Mouse (Mus musculus) ovary, postnatal 14 days (tissue): ENCODE data around the gene Shc1.
"Not testable (repeated sequence)": the region's sequence is repeated elsewhere in the genome, so short reads cannot be mapped to it uniquely, and the experiment has no call there.

Source experiments
- DNase-seq: peaks from one replicate; pipeline ENCODE4 v3.0.0; 2022; ENCODE audit warnings: low spot score

Gene Shc1

GRCm38 (mm10) chr3:89418861-89419250 lies 613 bp downstream of the Shc1 start:
- peak; percentile 65 for DNase-seq

GRCm38 (mm10) chr3:89419571-89419970 lies 1.3 kb downstream of the Shc1 start:
- peak; percentile 57 for DNase-seq

GRCm38 (mm10) chr3:89419981-89420380 lies 1.7 kb downstream of the Shc1 start:
- DNase-seq: no peak

GRCm38 (mm10) chr3:89420421-89420820 lies 2.2 kb downstream of the Shc1 start:
- DNase-seq: no peak

GRCm38 (mm10) chr3:89421002-89421774 lies 2.9 kb downstream of the Shc1 start:
- peak; percentile 67 for DNase-seq

GRCm38 (mm10) chr3:89421810-89422473 lies 3.7 kb downstream of the Shc1 start:
- DNase-seq: no peak

GRCm38 (mm10) chr3:89422556-89423205 lies 4.4 kb downstream of the Shc1 start:
- DNase-seq: no peak

- no peak for DNase-seq
Observed at GRCm38 (mm10) chr3:89424416-89425140, 6.3 kb downstream of the Shc1 start.

- no peak for DNase-seq
Observed at GRCm38 (mm10) chr3:89425141-89425525, 6.9 kb downstream of the Shc1 start.

GRCm38 (mm10) chr3:89425876-89426275 lies 7.6 kb downstream of the Shc1 start:
- no peak for DNase-seq

- not testable (repeated sequence) for DNase-seq
Observed at GRCm38 (mm10) chr3:89429021-89429420, 10.8 kb downstream of the Shc1 start.

- peak; percentile 88 for DNase-seq
Observed at GRCm38 (mm10) chr3:89430171-89431159, 12.2 kb downstream of the Shc1 start, which contains the start of gene Pygo2. Gene Pygo2 (plus strand): TSS chr3:89430214.

GRCm38 (mm10) chr3:89432606-89433005 lies 14.4 kb downstream of the Shc1 start:
- no peak for DNase-seq

GRCm38 (mm10) chr3:89434532-89434931 lies 16.3 kb downstream of the Shc1 start:
- DNase-seq: no peak

- DNase-seq: no peak
Observed at GRCm38 (mm10) chr3:89435041-89435440, 16.8 kb downstream of the Shc1 start.

GRCm38 (mm10) chr3:89436176-89437113 lies 18.2 kb downstream of the Shc1 start, which contains the start of gene Pbxip1:
Gene Pbxip1 (plus strand): TSS chr3:89436706.
- DNase-seq: peak; percentile 45

- no peak for DNase-seq
Observed at GRCm38 (mm10) chr3:89437269-89437668, 19.0 kb downstream of the Shc1 start.

- DNase-seq: no peak
Observed at GRCm38 (mm10) chr3:89440691-89441090, 22.4 kb downstream of the Shc1 start.

- no peak for DNase-seq
Observed at GRCm38 (mm10) chr3:89448720-89449537, 30.7 kb downstream of the Shc1 start.
